Mouse (Mus musculus) hindbrain, embryonic 14.5 days (tissue): ENCODE measurements around the gene Acnat2. TPM values are rescaled to one million over a fixed set of nuclear protein-coding genes. Genes with fewer than 3 reads are reported as not detected.
"Not testable (repeated sequence)": the region's sequence is repeated elsewhere in the genome, so short reads cannot be mapped to it uniquely, and the experiment has no call there.

ENCODE experiments used
- ATAC-seq: fragments of 200-750 bp; cut with Nextera tagmentation; 2 replicates; pipeline ENCODE4 v1.8.0; 2017; ENCODE audit warnings: moderate number of reproducible peaks, mild to moderate bottlenecking, moderate TSS enrichment, moderate library complexity; ENCODE audit not compliant: low FRiP score
- DNase-seq: peaks from one replicate; pipeline ENCODE4 v3.0.0-alpha.2; 2015; ENCODE audit warnings: low spot score
- H3K27ac ChIP-seq: fragments of 300-500 bp; sonication (generic); 2 replicates; pipeline ENCODE4 v1.5.1; 2014; ENCODE audit warnings: mild to moderate bottlenecking, moderate library complexity
- H3K27me3 ChIP-seq: fragments of 300-500 bp; sonication (generic); 2 replicates; pipeline ENCODE4 v1.6.1; 2014; ENCODE audit warnings: mild to moderate bottlenecking, low read length, mixed read lengths; ENCODE audit not compliant: control insufficient read depth, insufficient read depth
- H3K36me3 ChIP-seq: fragments of 300-500 bp; sonication (generic); replicated peaks from 2 replicates; pipeline ENCODE4 v1.6.1; 2014; ENCODE audit not compliant: control insufficient read depth, insufficient read depth
- H3K4me1 ChIP-seq: fragments of 300-500 bp; sonication (generic); replicated peaks from 2 replicates; pipeline ENCODE4 v1.6.1; 2014; ENCODE audit warnings: antibody characterized with exemption, low read length, mixed read lengths; ENCODE audit not compliant: control insufficient read depth, insufficient read depth
- H3K4me2 ChIP-seq: fragments of 300-500 bp; sonication (generic); replicated peaks from 2 replicates; pipeline ENCODE4 v1.6.1; 2014; ENCODE audit warnings: mild to moderate bottlenecking, moderate library complexity
- H3K4me3 ChIP-seq: fragments of 300-500 bp; sonication (generic); replicated peaks from 2 replicates; pipeline ENCODE4 v1.5.1; 2014; ENCODE audit warnings: mild to moderate bottlenecking, low read length
- H3K9ac ChIP-seq: fragments of 300-500 bp; sonication (generic); 2 replicates; pipeline ENCODE4 v1.6.1; 2014
- H3K9me3 ChIP-seq: fragments of 300-500 bp; sonication (generic); 2 replicates; pipeline ENCODE4 v1.6.1; 2016; ENCODE audit warnings: low read length; ENCODE audit not compliant: control insufficient read depth
- WGBS: fragments of 180-500 bp; shearing (Covaris S2); extraction: QIAGEN DNeasy Blood & Tissue Kit; methylation state at CpG from one replicate; pipeline ENCODE4 v1.1.7; 2014; 5-methylcytosine and 5-hydroxymethylcytosine counted together
- polyA plus RNA-seq: library from polyadenylated mRNA; unstranded; fragments of >200 nt; fragmentation: Nextera tagmentation; extraction: Ambion mirVana; gene quantifications from 2 replicates; pipeline ENCODE4 v1.2.1, GENCODE M21; 2014

Acnat2 gene
- polyA plus RNA-seq, 1 experiment from 2014 or later, result not detected

DNA sequence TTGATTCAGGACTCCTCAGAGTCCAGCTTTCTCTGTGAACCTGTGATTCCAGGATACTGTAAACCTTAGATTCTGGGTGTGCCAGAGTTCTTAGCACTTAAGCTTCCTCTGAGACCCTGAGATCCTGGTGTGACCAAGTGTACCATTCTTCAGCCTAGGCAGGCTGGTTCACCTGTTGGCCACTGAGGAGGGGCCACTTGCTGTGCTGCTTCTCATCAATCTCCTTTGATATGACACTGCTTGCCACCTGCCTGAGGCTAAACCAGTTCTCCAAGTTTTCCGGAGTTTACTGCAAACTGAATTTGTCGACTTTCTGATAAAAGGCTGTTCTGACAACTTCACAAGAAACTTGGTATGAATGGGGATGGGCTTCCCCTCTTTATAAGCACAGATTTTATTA is 50.9 kb downstream of the Acnat2 start:
- no peak for ATAC-seq
- Histone ChIP-seq H3K9ac (no peak overlapping the region), H3K4me3 (no peak overlapping the region), H3K9me3 (no peaks in the 10 kb centered on the region), H3K27me3 (no peaks in the 10 kb centered on the region), H3K36me3 (no peaks in the 10 kb centered on the region), H3K4me2 (no peak overlapping the region), H3K4me1 (no peaks in the 10 kb centered on the region), H3K27ac (no peak overlapping the region)
- 85% methylated on average over 2 of the region's 2 CpGs for WGBS
- no peak for DNase-seq

DNA sequence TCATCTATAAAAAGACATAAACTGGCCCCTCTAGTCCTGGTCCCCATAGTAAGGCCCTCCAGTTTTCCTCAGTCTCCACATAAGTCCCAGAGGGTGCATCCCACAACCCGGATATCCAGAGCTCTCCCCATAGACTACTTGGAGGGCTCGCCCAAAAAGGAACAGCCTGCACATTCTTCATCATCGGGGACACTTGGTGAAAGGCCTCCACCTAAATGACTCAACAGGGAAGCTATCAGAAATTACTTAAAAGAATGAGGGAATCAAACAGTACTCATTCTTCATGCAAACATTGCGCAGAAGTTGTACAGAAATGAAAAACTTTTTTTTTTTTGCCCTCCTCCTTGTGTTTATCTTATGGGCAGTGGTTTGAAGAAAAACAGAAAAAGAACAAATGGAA is 57.5 kb downstream of the Acnat2 start:
- WGBS, result 95% methylated on average over 4 of the region's 4 CpGs
- no peaks in the 10 kb centered on the region for H3K4me1 ChIP-seq
- H3K27ac ChIP-seq, result no peak overlapping the region
- DNase-seq, result no peak
- H3K4me3 ChIP-seq, result no peak overlapping the region
- H3K36me3 ChIP-seq, result no peaks in the 10 kb centered on the region
- H3K9me3 ChIP-seq, result no peaks in the 10 kb centered on the region
- no peak for ATAC-seq
- no peak overlapping the region for H3K4me2 ChIP-seq
- no peak overlapping the region for H3K9ac ChIP-seq
- no peaks in the 10 kb centered on the region for H3K27me3 ChIP-seq

DNA sequence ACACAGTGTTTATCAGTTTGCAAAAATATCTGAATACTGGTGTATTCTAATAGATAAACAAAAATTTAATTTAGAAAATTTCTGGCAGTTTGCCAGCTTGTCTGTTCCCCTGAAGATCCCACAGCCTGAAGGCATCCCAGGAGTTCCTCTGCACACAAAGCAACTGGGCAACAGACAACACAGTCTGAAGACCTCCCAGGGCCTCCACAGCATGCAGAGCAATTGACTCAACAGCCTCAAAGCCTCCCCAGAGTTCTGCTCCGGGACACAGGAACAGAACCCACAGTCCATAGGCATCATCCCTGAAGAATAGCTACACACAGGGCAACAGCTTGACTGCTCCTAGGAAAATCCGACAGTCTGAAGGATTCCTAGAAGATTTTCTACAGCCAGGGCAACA is 59.3 kb downstream of the Acnat2 start:
- no peaks in the 10 kb centered on the region for H3K4me1 ChIP-seq
- H3K27me3 ChIP-seq, result no peaks in the 10 kb centered on the region
- no peaks in the 10 kb centered on the region for H3K9me3 ChIP-seq
- no peak overlapping the region for H3K9ac ChIP-seq
- no peak overlapping the region for H3K4me3 ChIP-seq
- H3K27ac ChIP-seq, result no peak overlapping the region
- peak; percentile 75; the same call in 1 of the 2 replicates for ATAC-seq
- DNase-seq, result no peak
- no peaks in the 10 kb centered on the region for H3K36me3 ChIP-seq
- H3K4me2 ChIP-seq, result no peak overlapping the region
- 34% methylated on average over 2 of the region's 2 CpGs for WGBS

DNA sequence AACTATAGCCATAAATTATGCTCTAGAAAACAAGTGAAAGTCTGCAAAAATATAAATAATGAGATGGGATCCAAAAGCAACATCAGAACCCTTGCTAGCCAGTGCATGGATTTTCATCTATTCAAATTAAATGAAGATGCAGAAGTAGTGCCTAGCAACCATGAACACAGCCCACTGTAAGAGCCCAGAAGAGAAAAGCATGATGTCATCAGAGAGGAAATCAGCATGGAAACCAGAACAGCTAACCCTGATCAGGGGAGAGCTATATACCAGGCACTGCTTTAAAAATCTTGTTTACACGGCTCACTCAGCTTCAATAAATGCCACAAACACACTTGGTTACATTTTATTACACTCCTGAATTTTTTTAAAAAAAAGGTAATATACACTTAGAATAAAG is 60.0 kb downstream of the Acnat2 start:
- H3K4me2 ChIP-seq, H3K9ac ChIP-seq, H3K27me3 ChIP-seq, H3K4me1 ChIP-seq, DNase-seq, H3K9me3 ChIP-seq, ATAC-seq, H3K36me3 ChIP-seq, H3K4me3 ChIP-seq, H3K27ac ChIP-seq: not testable (repeated sequence)
- 82% methylated on average over 1 of the region's 1 CpGs for WGBS

DNA sequence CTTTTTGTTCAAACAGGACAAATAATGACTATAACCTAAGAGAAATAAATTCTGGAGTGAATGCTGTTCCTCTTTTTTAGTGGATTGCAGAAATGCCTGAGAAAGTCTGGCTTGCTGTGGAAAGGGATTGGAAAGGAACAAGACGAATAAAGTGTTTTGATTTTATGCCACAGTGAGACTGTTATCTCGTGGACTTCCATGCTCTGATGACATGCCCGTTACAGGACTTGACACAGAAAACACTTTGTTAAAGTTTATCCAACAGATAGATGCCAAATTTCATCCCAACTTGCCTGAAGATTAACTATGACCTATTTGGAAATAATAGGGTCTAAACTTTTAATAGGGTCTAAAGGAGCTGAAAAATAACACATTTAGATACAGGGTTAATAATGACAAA is 67.9 kb downstream of the Acnat2 start:
- not testable (repeated sequence) for H3K27ac ChIP-seq, H3K4me3 ChIP-seq, H3K4me2 ChIP-seq, H3K9me3 ChIP-seq, ATAC-seq, H3K9ac ChIP-seq, H3K4me1 ChIP-seq, H3K27me3 ChIP-seq, DNase-seq, H3K36me3 ChIP-seq
- WGBS, result 86% methylated on average over 3 of the region's 3 CpGs

DNA sequence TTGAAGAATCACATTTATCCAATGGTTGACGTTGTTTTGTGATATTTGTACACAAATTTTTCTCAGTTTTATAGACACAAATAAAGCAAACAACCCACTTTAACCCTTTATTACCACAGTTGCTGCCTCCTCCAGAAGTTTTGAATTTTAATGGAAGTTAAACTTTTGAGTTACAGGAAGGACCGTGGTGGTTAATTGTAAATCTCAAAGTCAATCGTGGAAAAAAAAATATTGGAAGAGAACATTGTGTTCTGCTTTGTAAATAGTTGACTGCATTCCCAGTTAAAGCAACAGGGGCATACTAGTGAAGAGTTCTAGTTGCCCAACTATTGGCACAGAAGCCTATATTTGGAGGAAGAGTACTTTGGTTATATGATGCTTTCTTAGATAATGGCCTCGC is 70.0 kb downstream of the Acnat2 start:
- 92% methylated on average over 3 of the region's 4 CpGs for WGBS
- ATAC-seq, H3K27me3 ChIP-seq: not testable (repeated sequence)

More for the DNA sequence above, 70.0 kb downstream of the Acnat2 start:
- H3K4me1 ChIP-seq, DNase-seq, H3K9me3 ChIP-seq, H3K27ac ChIP-seq, H3K4me3 ChIP-seq, H3K36me3 ChIP-seq, H3K9ac ChIP-seq, H3K4me2 ChIP-seq: not testable (repeated sequence)

Other genes starting within 250 kb of the Acnat2 start
- not detected in 2 replicates for gene Acnat1, start 65.8 kb upstream of the Acnat2 start, polyA plus RNA-seq
- gene Baat, start 98.4 kb upstream of the Acnat2 start, polyA plus RNA-seq, result 0.27 TPM in 1 of 2 replicates, not detected in the other
- 77.3 and 89.8 TPM in 2 replicates for gene Mrpl50, start 112.9 kb upstream of the Acnat2 start, polyA plus RNA-seq
- gene Zfp189, start 113.0 kb upstream of the Acnat2 start, polyA plus RNA-seq, result 12.6 and 16.2 TPM in 2 replicates
- 0.52 and 0.80 TPM in 2 replicates for gene Aldob, start 141.4 kb upstream of the Acnat2 start, polyA plus RNA-seq
- gene Tmem246, start 189.7 kb upstream of the Acnat2 start, polyA plus RNA-seq, result 116 and 136 TPM in 2 replicates
- 63.9 and 65.7 TPM in 2 replicates for gene Rnf20, start 223.9 kb upstream of the Acnat2 start, polyA plus RNA-seq